ENCODE assay signal across 8 mouse cellular contexts in genomic region chr6:97147755-97148382, GRCm38 (mm10). TPM values are rescaled to one million over a fixed set of nuclear protein-coding genes. Genes with fewer than 3 reads are reported as not detected.
DNase-seq lines count a peak whose midpoint lies in the region; ATAC-seq and TF ChIP-seq lines count a peak whose summit lies in the region.

No protein-coding gene starts in this region.

- DNase-seq in left cerebral cortex, adult 2 months (ENCODE audit: extremely low spot score in 1 of 2, low spot score in 2 of 2) = peak; percentile 25 to 26
- DNase-seq in lung, postnatal 4 days = peak; percentile 63 to 73
- DNase-seq in skeletal muscle tissue, adult 2 months (ENCODE audit: low read depth, low spot score) = peak; percentile 26

- H3K9ac ChIP-seq in hindbrain, embryonic 12.5 days = peak overlapping the region; percentile 74

- peak overlapping the region; percentile 77 for H3K4me3 ChIP-seq in erythroblast, embryonic 14.5 days (replicated peaks)
- peak overlapping the region; percentile 81 for H3K4me3 ChIP-seq in brown adipose tissue, adult 24 weeks (ENCODE audit: insufficient read depth, low read depth, low read length)
- peak overlapping the region; percentile 58 for H3K4me3 ChIP-seq in hindbrain, embryonic 12.5 days
- H3K4me3 ChIP-seq in left cerebral cortex, adult 2 months = peak overlapping the region; percentile 95

- peaks cover 18% of the 10 kb centered on the region for H3K4me1 ChIP-seq in erythroblast, embryonic 14.5 days (ENCODE audit: control insufficient read depth)
- H3K4me1 ChIP-seq in brown adipose tissue, adult 24 weeks (ENCODE audit: control insufficient read depth, insufficient read depth, insufficient read length, low read length) = peaks cover 5% of the 10 kb centered on the region
- H3K4me1 ChIP-seq in hindbrain, embryonic 12.5 days = peaks cover 30% of the 10 kb centered on the region

- H3K36me3 ChIP-seq in erythroblast, embryonic 14.5 days (ENCODE audit: control insufficient read depth) = peaks cover 5% of the 10 kb centered on the region
- H3K36me3 ChIP-seq in hindbrain, embryonic 12.5 days = no peaks in the 10 kb centered on the region

- WGBS in hindbrain, embryonic 12.5 days = 18% methylated on average over 18 of the region's 18 CpGs

- intact Hi-C loops in left cerebral cortex, adult 2 months (cut with DNase I) = no loop called here

- no peak for TF ChIP-seq CTCF in left cerebral cortex, adult 2 months (IDR thresholded peaks at IDR 0.05)

- peak overlapping the region; percentile 93 for H3K4me2 ChIP-seq in hindbrain, embryonic 12.5 days (replicated peaks)

- peak overlapping the region; percentile 67 for H3K27ac ChIP-seq in brown adipose tissue, adult 24 weeks (replicated peaks; ENCODE audit: low read depth, low read length)
- H3K27ac ChIP-seq in hindbrain, embryonic 12.5 days = peak overlapping the region; percentile 79
- H3K27ac ChIP-seq in left cerebral cortex, adult 2 months = peak overlapping the region; percentile 86

- ATAC-seq in erythroblast, adult 5-6 weeks (replicated peaks; ENCODE audit: low FRiP score, poor library complexity, severe bottlenecking) = no peak
- ATAC-seq in frontal cortex, adult (ENCODE audit: low TSS enrichment) = peak; percentile 51
- ATAC-seq in hindbrain, embryonic 12.5 days (ENCODE audit: low FRiP score) = peak; percentile 46; the same call in 1 of the 2 replicates

- no peaks in the 10 kb centered on the region; the same call in 1 of the 2 replicates for H3K27me3 ChIP-seq in erythroblast, embryonic 14.5 days (ENCODE audit: control insufficient read depth)
- no peaks in the 10 kb centered on the region for H3K27me3 ChIP-seq in hindbrain, embryonic 12.5 days

- H3K9me3 ChIP-seq in erythroblast, embryonic 14.5 days (ENCODE audit: control insufficient read depth, low read length) = no peaks in the 10 kb centered on the region
- H3K9me3 ChIP-seq in hindbrain, embryonic 12.5 days (replicated peaks) = no peaks in the 10 kb centered on the region

RNA-seq across cellular contexts. Expression of gene Eogt, which starts 1.1 kb away (rescaled TPM):
- 0.03 TPM in 1 of 2 replicates, not detected in the other for polyA plus RNA-seq in erythroblast, embryonic 14.5 days (2012)
- total RNA-seq in erythroblast, adult 5-6 weeks (2015; ENCODE audit: low replicate concordance) = 3.3 and 6.1 TPM in 2 replicates
- total RNA-seq in erythroblast, adult 5-6 weeks (2017; ENCODE audit: low replicate concordance) = 1.7 and 4.6 TPM in 2 replicates
- 5.2 and 6.3 TPM in 2 replicates for polyA plus RNA-seq in brown adipose tissue, adult 24 weeks (2012; ENCODE audit: insufficient read depth, insufficient read length, missing spikeins)
- polyA plus RNA-seq in hindbrain, embryonic 12.5 days (2016; fragmentation: Nextera tagmentation; extraction: Ambion mirVana) = 12.2 and 12.6 TPM in 2 replicates
- total RNA-seq in left cerebral cortex, adult 2 months (2021) = 10 to 100 TPM; 30.2 to 31.2 TPM

RNA-seq across cellular contexts. Expression of gene Tmf1, which starts 31.1 kb away (rescaled TPM):
- polyA plus RNA-seq in erythroblast, embryonic 14.5 days (2012) = 0.24 and 0.32 TPM in 2 replicates
- 6.7 and 11.7 TPM in 2 replicates for total RNA-seq in erythroblast, adult 5-6 weeks (2015; ENCODE audit: low replicate concordance)
- 50.4 and 64.5 TPM in 2 replicates for total RNA-seq in erythroblast, adult 5-6 weeks (2017; ENCODE audit: low replicate concordance)
- polyA plus RNA-seq in brown adipose tissue, adult 24 weeks (2012; ENCODE audit: insufficient read depth, insufficient read length, missing spikeins) = 16.7 and 30.3 TPM in 2 replicates
- 38.0 and 45.7 TPM in 2 replicates for polyA plus RNA-seq in hindbrain, embryonic 12.5 days (2016; fragmentation: Nextera tagmentation; extraction: Ambion mirVana)
- 10 to 100 TPM; 51.9 to 52.9 TPM for total RNA-seq in left cerebral cortex, adult 2 months (2021)

RNA-seq across cellular contexts. Expression of gene Uba3, which starts 57.6 kb away (rescaled TPM):
- polyA plus RNA-seq in erythroblast, embryonic 14.5 days (2012) = 0.89 and 1.0 TPM in 2 replicates
- 24.0 and 25.9 TPM in 2 replicates for total RNA-seq in erythroblast, adult 5-6 weeks (2015; ENCODE audit: low replicate concordance)
- 35.1 and 38.5 TPM in 2 replicates for total RNA-seq in erythroblast, adult 5-6 weeks (2017; ENCODE audit: low replicate concordance)
- 79.5 and 89.8 TPM in 2 replicates for polyA plus RNA-seq in brown adipose tissue, adult 24 weeks (2012; ENCODE audit: insufficient read depth, insufficient read length, missing spikeins)
- 89.4 and 98.7 TPM in 2 replicates for polyA plus RNA-seq in hindbrain, embryonic 12.5 days (2016; fragmentation: Nextera tagmentation; extraction: Ambion mirVana)
- 10 to 100 TPM; 77.3 to 79.0 TPM for total RNA-seq in left cerebral cortex, adult 2 months (2021)

Comparison
In these comparisons a context has a peak if more than half of its experiments do, and no peak if none do; other contexts are left out.
1. RNA of gene Tmf1, which starts 31.1 kb away (polyA plus RNA-seq): 38.0 to 45.7 TPM in hindbrain, embryonic 12.5 days and 16.7 to 30.3 TPM in brown adipose tissue, adult 24 weeks; 0.24 to 0.32 TPM in erythroblast, embryonic 14.5 days; every median in the first group is over 10 times any median in the second.
2. RNA of gene Uba3, which starts 57.6 kb away (polyA plus RNA-seq): 89.4 to 98.7 TPM in hindbrain, embryonic 12.5 days and 79.5 to 89.8 TPM in brown adipose tissue, adult 24 weeks; 0.89 to 1.0 TPM in erythroblast, embryonic 14.5 days; every median in the first group is over 10 times any median in the second.
3. Peak in every context shown above with its lines, with median percentiles within 50 percentile points of each other: H3K4me3 ChIP-seq, H3K27ac ChIP-seq and DNase-seq.